Mouse (Mus musculus) liver, embryonic 11.5 days (tissue): ENCODE data around the gene Tecpr2. TPM values are rescaled to one million over a fixed set of nuclear protein-coding genes. Genes with fewer than 3 reads are reported as not detected.

Source experiments
- ATAC-seq: fragments of 200-750 bp; cut with Nextera tagmentation; replicated peaks from 2 replicates; pipeline ENCODE4 v1.8.0; 2017; ENCODE audit warnings: moderate number of reproducible peaks, mild to moderate bottlenecking, moderate TSS enrichment, moderate library complexity; ENCODE audit not compliant: low FRiP score
- DNase-seq: peaks from one replicate; pipeline ENCODE4 v3.0.0-alpha.2; 2017; ENCODE audit warnings: low spot score
- H3K27ac ChIP-seq: fragments of 300-500 bp; sonication (generic); 2 replicates; pipeline ENCODE4 v1.5.1; 2014; ENCODE audit warnings: mild to moderate bottlenecking, low read depth, low read length, control low read depth
- H3K27me3 ChIP-seq: fragments of 300-500 bp; sonication (generic); replicated peaks from 2 replicates; pipeline ENCODE4 v1.6.1; 2014; ENCODE audit warnings: low read length, mixed read lengths; ENCODE audit not compliant: control insufficient read depth, insufficient read depth
- H3K36me3 ChIP-seq: fragments of 300-500 bp; sonication (generic); 2 replicates; pipeline ENCODE4 v1.6.1; 2014; ENCODE audit warnings: mild to moderate bottlenecking, low read length, moderate library complexity, mixed read lengths; ENCODE audit not compliant: control insufficient read depth, insufficient read depth
- H3K4me1 ChIP-seq: fragments of 300-500 bp; sonication (generic); replicated peaks from 2 replicates; pipeline ENCODE4 v1.6.1; 2014; ENCODE audit warnings: low read length, mixed read lengths; ENCODE audit not compliant: control insufficient read depth, insufficient read depth
- H3K4me2 ChIP-seq: fragments of 300-500 bp; sonication (generic); 2 replicates; pipeline ENCODE4 v1.6.1; 2014; ENCODE audit warnings: mild to moderate bottlenecking, control low read depth, moderate library complexity
- H3K4me3 ChIP-seq: fragments of 300-500 bp; sonication (generic); 2 replicates; pipeline ENCODE4 v1.5.1; 2014; ENCODE audit warnings: low read depth, low read length, control low read depth
- H3K9ac ChIP-seq: fragments of 300-500 bp; sonication (generic); 2 replicates; pipeline ENCODE4 v1.6.1; 2014; ENCODE audit warnings: low read depth, low read length, control low read depth
- H3K9me3 ChIP-seq: fragments of 300-500 bp; sonication (generic); 2 replicates; pipeline ENCODE4 v1.6.1; 2016; ENCODE audit warnings: low read length, inconsistent platforms, mixed read lengths; ENCODE audit not compliant: control insufficient read depth
- WGBS: fragments of 180-500 bp; shearing (Covaris S2); extraction: QIAGEN DNeasy Blood & Tissue Kit; methylation state at CpG from one replicate; pipeline ENCODE4 v1.1.7; 2014; 5-methylcytosine and 5-hydroxymethylcytosine counted together
- polyA plus RNA-seq: library from polyadenylated mRNA; unstranded; fragments of >200 nt; fragmentation: Nextera tagmentation; extraction: Ambion mirVana; gene quantifications from 2 replicates; pipeline ENCODE4 v1.2.1, GENCODE M21; 2014

Gene Tecpr2
- polyA plus RNA-seq, 1 experiment from 2014 or later = 4.7 TPM

- H3K9ac ChIP-seq = no peak overlapping the region
- H3K4me1 ChIP-seq = 0 out of 2 replicates have a peak, but pooled peaks cover 3% of the 10 kb centered on the region
- no peak overlapping the region for H3K4me3 ChIP-seq
- H3K36me3 ChIP-seq = no peaks in the 10 kb centered on the region
- no peak overlapping the region for H3K27ac ChIP-seq
- H3K4me2 ChIP-seq = no peak overlapping the region
- DNase-seq (no peak), ATAC-seq (no peak)
- WGBS = 46% methylated on average over 1 of the region's 1 CpGs
- no peaks in the 10 kb centered on the region for H3K9me3 ChIP-seq
- no peaks in the 10 kb centered on the region for H3K27me3 ChIP-seq
These were observed 132.1 kb downstream of the Tecpr2 start for GRCm38 (mm10) chr12:111021138-111021537.

GRCm38 (mm10) chr12:111021577-111021976 is 132.5 kb downstream of the Tecpr2 start:
- WGBS = 39% methylated on average over 3 of the region's 3 CpGs
- H3K9ac ChIP-seq = no peak overlapping the region
- H3K9me3 ChIP-seq = no peaks in the 10 kb centered on the region
- ATAC-seq (no peak), DNase-seq (no peak)
- no peak overlapping the region for H3K4me2 ChIP-seq
- no peaks in the 10 kb centered on the region for H3K4me1 ChIP-seq
- no peak overlapping the region for H3K4me3 ChIP-seq
- no peaks in the 10 kb centered on the region for H3K27me3 ChIP-seq
- H3K27ac ChIP-seq = no peak overlapping the region
- H3K36me3 ChIP-seq = no peaks in the 10 kb centered on the region

Other genes with a start within 250 kb of the Tecpr2 start
- not detected in 2 replicates for gene 1700001K19Rik, start 206.6 kb upstream of the Tecpr2 start, polyA plus RNA-seq
- 1,759 and 1,828 TPM in 2 replicates for gene Hsp90aa1, start 186.5 kb upstream of the Tecpr2 start, polyA plus RNA-seq
- 17.7 and 18.2 TPM in 2 replicates for gene Wdr20, start 151.3 kb upstream of the Tecpr2 start, polyA plus RNA-seq
- 1.3 and 2.1 TPM in 2 replicates for gene Mok, start 48.3 kb upstream of the Tecpr2 start, polyA plus RNA-seq
- 3.3 and 3.8 TPM in 2 replicates for gene Zfp839, start 39.0 kb upstream of the Tecpr2 start, polyA plus RNA-seq
- gene Cinp, start 119 bp upstream of the Tecpr2 start, polyA plus RNA-seq = 144 and 155 TPM in 2 replicates
- 32.9 and 33.3 TPM in 2 replicates for gene Ankrd9, start 89.8 kb downstream of the Tecpr2 start, polyA plus RNA-seq
- gene Rcor1, start 150.1 kb downstream of the Tecpr2 start, polyA plus RNA-seq = 17.4 and 18.2 TPM in 2 replicates